Mouse (Mus musculus): ENCODE data around the gene B3gnt7.

Gene B3gnt7

GRCm38 (mm10) chr1:86343969-86344861 lies 41.6 kb downstream of the B3gnt7 start:
- no peak for DNase-seq (ENCODE audit: low read depth, low spot score)

- DNase-seq (ENCODE audit: low read depth, low spot score): no peak
Observed at GRCm38 (mm10) chr1:86345069-86345468, 42.4 kb downstream of the B3gnt7 start.

- DNase-seq (ENCODE audit: low read depth, low spot score): no peak
Observed at GRCm38 (mm10) chr1:86345956-86346355, 43.3 kb downstream of the B3gnt7 start.

GRCm38 (mm10) chr1:86346851-86347715 lies 44.5 kb downstream of the B3gnt7 start:
- no peak for DNase-seq (ENCODE audit: low read depth, low spot score)

DNA sequence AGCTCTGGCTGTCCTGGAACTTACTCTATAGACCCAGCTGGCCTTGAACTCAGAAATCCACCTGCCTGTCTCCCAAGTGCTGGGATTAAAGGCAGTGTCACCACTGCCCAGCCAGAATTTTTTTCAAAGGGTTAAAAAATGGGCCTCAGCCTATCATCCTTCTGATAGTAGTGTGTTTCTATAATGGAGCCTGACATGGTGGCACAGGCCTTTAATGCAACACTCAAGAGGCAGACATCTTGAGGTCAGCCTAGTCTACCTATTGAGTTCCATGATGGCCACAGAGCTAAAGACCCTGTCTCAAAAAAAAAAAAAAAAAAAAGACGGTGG lies 45.0 kb downstream of the B3gnt7 start:
- no peak for DNase-seq (ENCODE audit: low read depth, low spot score)

DNA sequence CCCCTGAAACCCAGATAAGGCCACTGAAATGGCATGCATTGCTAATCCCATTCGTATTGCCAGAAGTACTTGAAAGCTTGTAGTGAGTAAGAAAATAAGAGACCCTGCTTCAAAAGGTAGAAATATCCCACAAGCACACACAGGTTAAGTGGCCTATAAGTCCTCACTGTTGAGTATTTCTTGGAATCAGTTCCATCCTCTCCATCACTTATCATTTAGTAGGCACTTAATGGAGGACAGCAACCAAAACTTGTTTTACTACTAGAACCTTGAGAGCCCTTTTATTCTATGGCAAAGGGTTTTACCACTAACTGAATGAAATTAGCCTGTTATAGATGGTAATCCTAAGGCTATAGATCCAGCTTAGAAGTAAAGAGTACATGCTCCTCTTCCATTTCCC lies 45.5 kb downstream of the B3gnt7 start:
- no peak for DNase-seq (ENCODE audit: low read depth, low spot score)

DNA sequence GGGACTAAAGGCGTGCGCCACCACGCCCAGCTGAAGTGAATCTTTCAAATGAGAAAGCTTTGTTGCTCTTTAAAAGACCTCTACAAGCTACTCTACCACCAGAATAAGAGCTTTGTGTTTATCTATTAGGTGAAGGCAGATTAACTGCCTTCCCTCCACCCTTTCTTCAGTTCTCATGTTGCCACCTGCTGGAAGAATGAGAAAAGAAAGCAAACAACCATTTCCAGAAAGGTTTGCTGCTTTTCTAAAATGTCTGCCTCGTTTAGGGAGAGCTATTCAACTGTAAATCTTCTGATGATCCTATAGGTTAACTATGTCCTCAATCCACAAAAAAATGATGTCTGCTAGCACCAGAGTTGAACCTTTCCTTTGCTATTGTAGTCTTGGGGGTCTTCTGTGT lies 46.2 kb downstream of the B3gnt7 start:
- no peak for DNase-seq (ENCODE audit: low read depth, low spot score)

DNA sequence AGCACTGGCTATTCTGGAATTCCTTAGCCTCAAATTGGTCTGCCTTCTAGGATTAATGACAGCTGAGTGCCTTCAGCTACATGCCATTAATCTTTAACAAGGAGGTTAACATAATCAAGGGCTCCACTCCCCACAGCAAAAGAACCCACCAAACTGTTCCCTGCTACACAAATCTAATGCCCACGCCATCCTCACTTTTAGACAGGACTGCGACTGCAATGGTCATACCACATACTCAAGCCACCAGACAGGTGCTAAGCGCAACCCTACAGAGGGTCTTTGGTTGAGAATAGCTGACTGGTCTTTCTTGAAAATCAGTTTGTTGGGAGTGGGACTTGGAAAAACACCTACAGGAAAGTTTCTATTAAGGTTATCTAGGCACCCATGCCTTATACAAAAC lies 46.6 kb downstream of the B3gnt7 start:
- DNase-seq (ENCODE audit: low read depth, low spot score): no peak

DNA sequence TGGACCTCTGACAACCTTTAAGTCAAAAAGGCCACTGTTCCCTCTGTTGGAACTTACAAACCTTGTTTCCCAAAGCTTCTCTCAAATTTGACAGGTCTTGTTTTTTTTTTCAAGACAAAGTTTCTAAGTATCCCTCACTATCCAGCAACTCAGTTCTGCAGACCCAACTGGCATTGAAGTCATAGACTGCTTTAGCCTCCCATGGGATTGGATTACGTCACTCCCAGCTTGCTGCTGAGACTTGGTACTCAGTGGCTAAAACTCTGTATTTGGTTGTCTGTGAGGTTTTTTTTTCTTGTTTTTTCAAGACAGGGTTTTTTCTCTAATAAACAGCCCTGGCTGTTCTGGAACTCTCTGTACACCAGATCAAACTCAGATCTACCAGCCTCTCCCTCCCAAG lies 47.1 kb downstream of the B3gnt7 start:
- no peak for DNase-seq (ENCODE audit: low read depth, low spot score)

DNA sequence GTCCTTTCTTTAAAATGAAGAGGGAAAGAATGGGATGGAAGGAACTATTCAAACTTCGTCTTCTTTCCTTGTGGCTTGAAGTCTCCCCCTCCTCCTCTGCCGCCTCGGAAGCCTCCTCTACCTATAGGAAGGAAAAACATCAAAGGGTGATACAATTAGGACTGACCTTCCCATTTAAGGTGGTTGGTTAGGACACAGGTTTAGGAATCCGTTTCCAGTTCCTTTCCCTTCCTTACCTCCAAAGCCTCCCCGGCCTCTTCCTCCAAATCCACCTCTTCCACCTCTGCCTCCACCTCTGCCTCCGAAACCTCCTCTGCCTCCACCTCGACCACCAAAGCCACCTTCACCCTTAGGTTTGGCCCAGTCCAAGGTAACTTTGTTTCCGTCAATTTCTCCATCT lies 47.9 kb downstream of the B3gnt7 start:
- no peak for DNase-seq (ENCODE audit: low read depth, low spot score)

GRCm38 (mm10) chr1:86354186-86354585 lies 51.6 kb downstream of the B3gnt7 start:
- DNase-seq (ENCODE audit: low read depth, low spot score): no peak

Data from forelimb bud, embryonic 11.5 days (tissue).